Mouse (Mus musculus): ENCODE measurements around the gene 1700018B08Rik.

1700018B08Rik gene

GRCm38 (mm10) chr8:121491633-121492032, 52.5 kb downstream of the 1700018B08Rik start:
- DNase-seq, result no peak

DNA sequence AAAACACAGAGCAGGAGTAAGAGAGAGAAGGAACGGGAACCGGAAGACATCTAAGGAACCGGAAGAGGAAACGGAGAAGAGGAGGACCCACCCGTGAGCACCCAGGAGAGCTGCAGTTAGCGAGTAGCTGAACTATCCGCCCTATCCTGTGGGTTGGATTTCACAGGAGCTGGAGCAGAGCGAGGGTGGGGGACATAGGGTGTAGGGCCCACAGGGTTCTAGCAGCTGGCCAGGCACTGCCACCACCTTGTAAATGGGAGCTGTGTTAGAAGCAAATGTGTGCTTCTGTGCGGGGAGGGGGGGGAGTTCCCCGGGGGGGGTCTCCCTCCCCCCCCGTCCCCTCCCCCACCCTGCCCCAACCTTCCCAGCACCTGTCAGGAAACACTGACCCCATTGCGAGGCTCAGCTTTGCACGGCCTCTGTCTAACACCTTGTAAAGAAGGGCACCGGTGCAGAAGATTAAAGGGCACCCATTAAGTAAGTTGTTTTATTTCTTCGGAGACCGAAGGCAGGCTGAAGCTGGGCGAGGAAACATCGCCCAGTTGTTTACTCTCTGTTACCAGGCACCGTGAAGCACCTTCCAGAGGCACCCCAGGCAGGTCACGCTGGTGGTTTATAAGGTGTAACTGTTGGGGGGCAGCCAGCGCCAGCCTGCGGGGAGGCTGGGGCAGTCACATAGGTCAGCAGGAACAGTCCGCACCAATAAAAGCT, 59.9 kb downstream of the 1700018B08Rik start:
- no peak for DNase-seq
